Mouse (Mus musculus) mammary gland, adult 2 months (tissue): ENCODE results near the gene Gdf11. TPM values are rescaled to one million over a fixed set of nuclear protein-coding genes. Genes with fewer than 3 reads are reported as not detected.

ENCODE experiments used
- polyA plus RNA-seq: library from polyadenylated mRNA; depleted of rRNA; stranded (reverse); fragments of >200 nt; gene quantifications from 2 replicates; pipeline ENCODE4 v1.2.3, GENCODE M21; 2012; ENCODE audit warnings: low replicate concordance; rRNA removed

The Gdf11 gene
- 3.6 and 4.9 TPM in 2 replicates for polyA plus RNA-seq

DNA sequence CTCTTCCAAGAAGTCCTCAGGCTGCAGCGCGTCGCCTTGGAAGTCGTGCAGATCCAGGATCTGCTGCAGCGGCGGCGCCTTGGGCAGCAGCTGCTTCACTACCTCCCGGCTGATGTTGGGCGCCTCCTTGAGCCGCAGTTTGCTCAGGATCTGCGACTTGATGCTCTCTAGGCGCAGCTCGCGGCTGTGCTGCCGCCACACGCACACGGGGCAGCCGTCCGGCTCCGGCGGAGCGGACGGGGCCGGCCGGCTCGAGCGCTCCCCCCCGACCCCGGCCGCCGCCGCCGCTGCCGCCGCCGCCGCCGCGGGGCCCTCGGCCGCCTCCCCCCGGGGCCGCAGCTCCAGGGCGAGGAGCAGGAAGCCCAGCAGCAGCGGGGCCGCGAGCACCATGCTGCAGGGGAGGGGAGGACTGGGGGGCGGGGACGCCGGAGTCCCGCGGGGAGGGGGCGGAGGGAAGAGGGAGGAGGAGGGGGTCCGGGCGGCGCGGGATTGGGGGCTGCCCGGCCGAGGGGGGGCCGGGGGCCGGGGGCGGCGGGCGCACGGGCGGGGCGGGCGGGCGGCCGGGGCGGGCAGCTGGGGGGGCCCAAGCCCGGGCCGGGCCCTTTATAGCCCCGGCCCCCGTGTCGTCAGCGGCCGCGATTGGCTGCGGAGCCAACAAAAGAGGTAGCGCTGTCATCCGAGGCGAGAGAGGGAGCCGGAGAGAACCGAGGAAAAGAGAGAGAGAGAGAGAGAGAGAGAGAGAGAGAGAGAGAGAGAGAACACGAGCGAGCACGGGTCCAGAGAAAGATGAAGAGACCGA is at the start of gene Gdf11:
Gdf11 (minus strand) TSS at position 423 of the 799 bp plus-strand sequence.

GRCm38 (mm10) chr10:128933574-128933973 is 42.1 kb upstream of the Gdf11 start, which contains the start of gene Itga7:
Gene Itga7 (plus strand): TSS chr10:128933818.

GRCm38 (mm10) chr10:128923935-128924334 is 32.4 kb upstream of the Gdf11 start, which contains the start of gene Bloc1s1:
Gene Bloc1s1 (minus strand): TSS chr10:128924035.

DNA sequence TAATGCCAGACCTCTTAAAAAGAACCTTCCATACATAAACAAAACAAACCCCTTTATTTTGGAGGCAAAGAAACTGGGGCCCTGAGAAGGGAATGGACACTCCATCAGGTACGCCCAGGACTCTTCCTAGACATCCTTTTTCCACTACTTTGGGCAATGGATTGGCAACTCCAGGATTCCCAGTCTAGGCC is 31.2 kb upstream of the Gdf11 start, which contains the start of gene Rdh5:
Rdh5 (minus strand) TSS at position 67 of the 191 bp plus-strand sequence.

GRCm38 (mm10) chr10:128900698-128901097 is 9.2 kb upstream of the Gdf11 start, which contains the start of gene Cd63:
Gene Cd63 (plus strand): TSS chr10:128900989.

Other genes with a start within 250 kb of the Gdf11 start
- 3.6 and 4.9 TPM in 2 replicates for gene Ikzf4, start 245.7 kb downstream of the Gdf11 start, polyA plus RNA-seq
- 15.0 and 36.9 TPM in 2 replicates for gene Suox, start 217.6 kb downstream of the Gdf11 start, polyA plus RNA-seq
- gene Rab5b, start 195.5 kb downstream of the Gdf11 start, polyA plus RNA-seq, result 65.8 and 127 TPM in 2 replicates
- gene Pmel, start 187.5 kb downstream of the Gdf11 start, polyA plus RNA-seq, result 1.0 and 2.3 TPM in 2 replicates
- gene Cdk2, start 186.7 kb downstream of the Gdf11 start, polyA plus RNA-seq, result 18.0 and 31.1 TPM in 2 replicates
- gene Dgka, start 146.9 kb downstream of the Gdf11 start, polyA plus RNA-seq, result 113 and 118 TPM in 2 replicates
- gene Pym1, start 143.8 kb downstream of the Gdf11 start, polyA plus RNA-seq, result 21.3 and 30.1 TPM in 2 replicates
- 27.6 and 57.1 TPM in 2 replicates for gene Mmp19, start 100.8 kb downstream of the Gdf11 start, polyA plus RNA-seq
- 11.9 and 12.7 TPM in 2 replicates for gene Dnajc14, start 87.7 kb downstream of the Gdf11 start, polyA plus RNA-seq
- gene Tmem198b, start 87.3 kb downstream of the Gdf11 start, polyA plus RNA-seq, result 26.8 and 30.4 TPM in 2 replicates
- gene Sarnp, start 74.4 kb downstream of the Gdf11 start, polyA plus RNA-seq, result 3.2 and 13.4 TPM in 2 replicates
- 33.3 and 73.8 TPM in 2 replicates for gene Ormdl2, start 70.1 kb downstream of the Gdf11 start, polyA plus RNA-seq
- gene Cd63, start 9.3 kb upstream of the Gdf11 start, polyA plus RNA-seq, result 91.7 and 140 TPM in 2 replicates
- 36.7 and 39.7 TPM in 2 replicates for gene Rdh5, start 31.2 kb upstream of the Gdf11 start, polyA plus RNA-seq
- gene Bloc1s1, start 32.3 kb upstream of the Gdf11 start, polyA plus RNA-seq, result 183 and 190 TPM in 2 replicates
- gene Itga7, start 42.1 kb upstream of the Gdf11 start, polyA plus RNA-seq, result 89.8 and 101 TPM in 2 replicates
- gene Mettl7b, start 69.3 kb upstream of the Gdf11 start, polyA plus RNA-seq, result 3.5 and 4.1 TPM in 2 replicates
- gene Olfr9, start 97.7 kb upstream of the Gdf11 start, polyA plus RNA-seq, result not detected in 2 replicates
- not detected in 2 replicates for gene Olfr763, start 119.1 kb upstream of the Gdf11 start, polyA plus RNA-seq
- gene Olfr764-ps1, start 148.2 kb upstream of the Gdf11 start, polyA plus RNA-seq, result not detected in 2 replicates
- gene Olfr765, start 158.3 kb upstream of the Gdf11 start, polyA plus RNA-seq, result not detected in 2 replicates
- gene Olfr766-ps1, start 177.3 kb upstream of the Gdf11 start, polyA plus RNA-seq, result not detected in 2 replicates
- gene Olfr767, start 191.2 kb upstream of the Gdf11 start, polyA plus RNA-seq, result not detected in 2 replicates
- not detected in 2 replicates for gene Olfr768, start 207.7 kb upstream of the Gdf11 start, polyA plus RNA-seq
- gene Olfr769, start 226.1 kb upstream of the Gdf11 start, polyA plus RNA-seq, result not detected in 2 replicates
- not detected in 2 replicates for gene Olfr770, start 247.3 kb upstream of the Gdf11 start, polyA plus RNA-seq